Mouse (Mus musculus) thymus, postnatal 4 days (tissue): ENCODE results near the gene Unc93a2.
"Not testable (repeated sequence)": the region's sequence is repeated elsewhere in the genome, so short reads cannot be mapped to it uniquely, and the experiment has no call there.

Experiments
- DNase-seq: peaks from one replicate; pipeline ENCODE4 v3.0.0; 2021

Unc93a2 gene

DNA sequence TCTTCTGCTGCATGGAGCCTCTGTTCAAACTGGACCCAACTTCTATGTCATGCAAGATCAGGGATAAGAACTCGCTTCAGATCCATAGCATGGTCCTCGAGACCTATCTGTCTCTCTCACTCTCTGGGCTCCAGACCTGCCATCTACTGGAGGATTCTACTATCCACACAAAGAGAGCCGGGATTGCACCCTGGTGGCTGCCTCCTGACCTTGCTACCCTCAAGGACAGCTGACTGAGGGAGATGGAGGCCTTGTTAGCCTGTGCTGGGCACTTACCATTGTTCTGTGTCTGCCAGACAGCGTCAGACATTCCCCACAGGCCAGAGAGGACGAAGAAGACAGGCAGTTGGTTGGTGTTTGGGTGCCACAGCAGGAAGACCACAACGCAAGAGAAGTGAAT, 15.9 kb downstream of the Unc93a2 start:
- DNase-seq, result not testable (repeated sequence)

- DNase-seq, result not testable (repeated sequence)
These were observed 18.4 kb downstream of the Unc93a2 start for GRCm38 (mm10) chr17:7366676-7367374.

GRCm38 (mm10) chr17:7366265-7366664, 19.0 kb downstream of the Unc93a2 start:
- not testable (repeated sequence) for DNase-seq

DNA sequence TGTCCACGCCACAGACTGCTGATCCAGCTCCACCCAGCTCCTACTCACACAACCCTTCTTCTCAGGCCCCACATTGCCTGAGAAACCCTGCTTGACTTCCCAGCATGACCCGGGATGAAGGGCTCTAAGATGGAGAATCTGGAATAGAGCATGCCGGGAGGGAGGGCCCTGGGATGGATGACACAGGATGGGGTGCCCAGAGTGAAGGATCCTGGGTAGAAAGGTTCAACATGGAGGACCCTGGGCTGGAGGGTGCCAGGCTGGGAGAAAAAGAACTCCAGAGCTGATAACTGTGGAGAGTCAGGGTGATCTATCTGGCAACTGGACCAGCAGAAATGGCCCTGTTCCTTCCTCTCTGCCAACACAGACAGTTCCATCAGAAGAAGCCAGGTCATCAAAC, 19.6 kb downstream of the Unc93a2 start:
- DNase-seq, result not testable (repeated sequence)

GRCm38 (mm10) chr17:7360749-7361465, 24.4 kb downstream of the Unc93a2 start:
- DNase-seq, result not testable (repeated sequence)

GRCm38 (mm10) chr17:7359806-7360205, 25.5 kb downstream of the Unc93a2 start:
- DNase-seq, result not testable (repeated sequence)

DNA sequence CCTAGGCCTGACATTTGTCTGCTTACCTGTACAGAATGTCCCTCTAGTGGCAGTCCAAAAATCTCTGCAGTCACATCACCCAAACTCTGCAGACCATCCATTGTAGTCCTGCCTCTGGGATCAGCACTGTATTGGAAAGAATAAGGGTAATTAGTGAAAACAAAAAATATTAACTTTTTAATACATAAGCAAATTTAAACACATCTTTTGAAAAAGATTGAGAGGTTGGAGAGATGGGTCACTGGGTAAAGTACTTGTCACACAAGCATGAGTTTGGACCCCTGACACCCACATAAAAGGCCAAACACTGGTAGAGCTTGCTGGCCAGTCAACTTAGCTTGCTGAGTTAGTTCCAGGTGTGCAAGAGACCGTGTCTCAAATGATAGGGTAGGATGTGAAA, 32.7 kb downstream of the Unc93a2 start, which contains the start of gene Ttll2:
TSS of gene Ttll2 (minus strand) at position 101 of the 400 bp plus-strand sequence.
- DNase-seq, result not testable (repeated sequence)

DNA sequence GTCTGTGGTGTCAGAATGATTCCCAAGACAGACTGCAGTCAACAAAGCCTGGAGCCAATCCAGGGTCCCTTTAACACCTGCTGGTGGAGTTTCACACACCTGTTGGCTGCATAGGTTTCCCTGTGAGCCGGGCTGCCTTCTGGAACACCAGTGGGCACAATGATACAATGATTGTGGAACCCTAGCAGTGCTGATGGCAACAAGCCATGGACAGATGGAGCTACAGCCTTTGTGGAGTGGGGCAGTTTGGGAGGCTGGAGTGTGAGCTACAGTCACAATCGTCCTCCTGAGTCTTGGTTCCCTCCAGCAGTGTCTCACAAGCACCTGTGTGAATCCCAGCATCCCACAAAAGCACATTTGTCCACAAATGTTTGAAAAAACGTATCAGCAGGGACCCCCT, 36.5 kb downstream of the Unc93a2 start:
- not testable (repeated sequence) for DNase-seq

DNA sequence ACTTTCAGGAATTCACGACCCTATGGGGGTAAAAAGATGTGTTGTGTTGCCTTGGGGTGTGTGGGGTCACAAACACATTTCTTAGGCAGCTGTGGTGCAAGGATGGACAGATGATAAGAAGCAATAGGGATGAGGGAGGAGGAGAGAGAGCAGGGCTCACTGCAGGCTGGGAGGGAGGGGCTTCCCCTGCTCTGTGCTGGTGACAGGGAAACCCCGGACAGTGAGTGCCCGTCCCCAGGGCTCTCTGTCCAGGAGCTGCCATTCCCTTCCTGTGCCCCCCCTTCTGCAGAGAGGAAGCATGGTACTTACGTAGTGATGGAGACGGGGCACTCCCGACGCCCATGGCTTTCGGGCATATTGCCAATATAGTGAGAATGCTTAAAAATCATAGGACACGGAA, 47.9 kb downstream of the Unc93a2 start:
- not testable (repeated sequence) for DNase-seq

DNA sequence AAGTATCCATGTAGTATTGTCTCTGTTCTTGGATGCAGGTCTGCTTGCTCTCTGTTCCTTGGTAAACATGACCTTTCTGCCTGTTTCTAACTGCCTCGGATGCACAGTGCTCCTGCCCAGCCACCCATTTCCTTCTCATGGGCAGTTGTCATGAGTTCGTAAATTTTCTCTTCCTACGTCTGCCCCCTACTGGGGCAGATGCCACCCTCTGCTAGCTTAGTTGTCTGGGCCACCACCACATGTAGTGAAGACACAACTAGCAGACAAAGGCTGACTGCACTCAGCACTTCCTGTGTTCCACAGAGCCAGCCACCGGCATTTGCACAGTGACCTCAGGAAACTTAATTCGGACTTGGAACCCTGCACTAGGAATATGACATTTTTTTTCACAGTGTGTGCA, 52.5 kb downstream of the Unc93a2 start:
- DNase-seq, result not testable (repeated sequence)

DNA sequence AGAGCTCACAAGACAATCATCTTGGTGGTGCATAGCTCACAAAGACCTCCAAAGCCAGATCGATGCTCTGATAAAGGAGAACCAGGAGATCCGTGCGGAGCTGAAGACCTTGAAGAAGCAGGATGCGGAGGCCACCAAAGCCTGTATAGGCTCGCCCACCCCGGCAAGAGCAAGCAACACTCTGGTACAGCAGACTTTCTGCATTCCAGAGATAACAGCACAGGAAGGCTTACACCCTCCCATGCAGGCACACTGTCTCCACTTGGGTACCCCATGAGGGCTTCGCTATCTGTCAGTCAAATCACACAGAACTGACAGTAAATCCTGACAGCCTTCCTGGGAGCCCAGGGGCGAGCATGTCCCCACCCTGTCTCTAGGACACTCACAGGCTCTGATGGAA, 58.8 kb downstream of the Unc93a2 start:
- DNase-seq, result not testable (repeated sequence)

DNA sequence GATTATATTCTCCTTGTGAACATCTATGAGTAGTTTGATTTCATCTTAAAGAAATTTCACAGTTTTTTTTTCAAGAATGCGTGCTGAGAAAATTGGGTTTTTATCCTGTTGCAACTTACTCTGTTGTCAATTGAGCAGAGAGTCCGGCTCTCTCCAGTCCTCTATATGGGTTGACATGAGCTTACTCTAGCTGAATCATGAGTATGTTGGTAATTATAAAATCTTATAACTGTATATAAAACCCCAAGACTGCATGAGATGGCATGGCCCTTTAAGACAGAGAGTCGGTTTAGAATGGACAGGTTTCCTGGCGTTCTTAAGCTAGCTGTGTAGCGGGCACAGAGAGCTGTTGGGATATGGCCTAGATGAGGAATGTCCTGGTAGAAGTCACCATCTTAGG, 60.9 kb downstream of the Unc93a2 start, which contains the start of gene Tcp10a:
TSS of gene Tcp10a (plus strand) at position 301 of the 400 bp plus-strand sequence.
- DNase-seq, result not testable (repeated sequence)

DNA sequence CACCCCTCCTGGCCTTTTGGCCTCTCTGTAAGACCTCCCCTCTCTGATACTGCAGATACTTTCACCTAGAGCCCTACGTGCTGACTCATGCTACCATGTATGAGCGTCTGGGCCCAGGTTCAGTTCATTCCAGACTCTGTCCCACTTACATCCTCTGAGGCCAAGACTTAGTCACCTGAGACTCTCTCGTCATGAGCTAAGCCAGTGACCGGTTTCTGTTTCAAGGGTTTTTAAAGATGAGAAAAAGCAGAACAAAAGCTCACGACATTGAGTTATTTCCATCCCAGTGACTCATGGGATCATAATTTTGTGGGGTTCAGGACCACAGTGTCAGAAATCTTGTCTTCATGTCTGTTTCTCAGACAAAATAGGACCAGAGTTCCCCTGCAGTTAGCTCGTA, 65.5 kb downstream of the Unc93a2 start:
- not testable (repeated sequence) for DNase-seq

DNA sequence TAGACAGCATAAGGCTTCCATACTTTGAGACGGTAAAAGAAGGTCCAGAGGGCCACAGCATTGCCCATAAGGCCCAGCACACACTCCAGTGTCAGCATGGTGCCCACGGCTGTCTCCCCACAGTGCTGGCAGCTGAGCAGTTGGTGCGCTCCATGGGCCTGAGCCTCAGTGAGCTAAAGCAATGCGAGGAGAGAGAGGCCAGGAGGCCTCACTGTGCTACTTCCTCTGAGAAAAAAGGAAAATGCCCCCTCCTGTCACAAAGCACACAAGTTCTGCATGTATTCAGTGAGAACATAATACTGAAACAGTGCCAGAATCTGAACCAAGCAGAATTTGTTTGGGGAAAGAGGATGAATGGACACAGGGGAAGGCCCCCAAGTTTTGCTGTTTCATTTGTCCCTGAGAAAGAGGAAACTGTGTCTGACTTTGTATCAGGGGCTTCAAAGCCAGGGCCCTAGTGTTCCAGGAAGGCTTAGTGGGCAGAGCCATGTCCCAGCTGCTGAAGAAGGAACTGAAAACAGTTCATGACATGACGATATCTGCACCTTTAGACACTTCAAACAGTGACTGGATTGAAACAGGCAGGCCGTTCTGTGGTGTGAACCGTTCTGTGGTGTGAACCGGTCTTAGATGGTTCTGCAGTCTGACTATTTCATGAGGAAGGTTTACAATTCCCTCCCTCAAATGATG, 69.4 kb downstream of the Unc93a2 start:
- not testable (repeated sequence) for DNase-seq
